Mouse (Mus musculus) skeletal muscle tissue, adult 2 months (tissue): Measurements from ENCODE around the gene Fbxw25.
"Not testable (repeated sequence)": the region's sequence is repeated elsewhere in the genome, so short reads cannot be mapped to it uniquely, and the experiment has no call there.

ENCODE experiments used
- DNase-seq: peaks from one replicate; pipeline ENCODE4 v3.0.0-alpha.2; 2012; ENCODE audit warnings: low read depth, low spot score

Gene Fbxw25

GRCm38 (mm10) chr9:109664552-109664951 is at the start of gene Fbxw25:
TSS of gene Fbxw25 (minus strand) at chr9:109664652.
- not testable (repeated sequence) for DNase-seq

- DNase-seq, result not testable (repeated sequence)
Measured at GRCm38 (mm10) chr9:109702600-109702999, 38.1 kb upstream of the Fbxw25 start, which contains the start of gene Fbxw18. TSS of gene Fbxw18 (minus strand) at chr9:109702700.

DNA sequence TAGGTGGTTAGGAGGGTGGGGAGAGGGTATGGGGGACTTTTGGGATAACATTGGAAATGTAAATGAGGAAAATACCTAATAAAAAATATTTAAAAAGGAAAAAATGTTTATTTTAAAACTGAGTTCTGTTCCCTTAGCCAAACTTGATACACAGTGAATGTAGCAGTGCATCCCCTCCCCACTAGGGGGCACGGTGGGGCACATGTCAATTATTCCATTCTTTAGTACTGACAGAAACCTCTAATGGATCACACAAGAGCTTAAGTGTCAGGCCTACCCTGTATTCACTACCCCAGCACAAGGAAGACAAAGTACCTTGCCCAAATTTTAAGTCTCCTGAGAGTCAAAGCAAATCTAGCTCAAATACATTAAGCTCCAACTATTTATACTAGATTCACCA is 20.8 kb upstream of the Fbxw25 start:
- no peak for DNase-seq

DNA sequence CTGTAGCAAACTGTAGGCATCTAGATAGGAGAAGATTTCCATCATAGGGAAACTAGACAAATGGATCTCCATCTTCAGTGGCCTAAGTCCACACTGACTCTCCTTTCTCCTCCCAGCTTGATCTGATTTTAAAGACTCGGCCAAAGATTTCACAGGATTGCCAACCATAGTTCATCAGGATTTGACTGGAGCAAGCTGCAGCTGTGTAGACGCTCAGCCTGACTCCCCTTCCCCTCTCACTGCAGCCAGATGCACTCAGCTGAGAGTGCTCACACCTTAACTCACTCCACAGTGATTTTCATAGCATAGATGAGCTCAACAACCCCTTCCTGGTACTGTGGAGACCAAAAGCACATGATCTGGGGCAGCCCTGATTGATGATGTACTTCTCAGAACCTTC is 38.5 kb downstream of the Fbxw25 start, which contains the start of gene Fbxw24:
Fbxw24 (minus strand) TSS at position 101 of the 400 bp plus-strand sequence.
- not testable (repeated sequence) for DNase-seq

DNA sequence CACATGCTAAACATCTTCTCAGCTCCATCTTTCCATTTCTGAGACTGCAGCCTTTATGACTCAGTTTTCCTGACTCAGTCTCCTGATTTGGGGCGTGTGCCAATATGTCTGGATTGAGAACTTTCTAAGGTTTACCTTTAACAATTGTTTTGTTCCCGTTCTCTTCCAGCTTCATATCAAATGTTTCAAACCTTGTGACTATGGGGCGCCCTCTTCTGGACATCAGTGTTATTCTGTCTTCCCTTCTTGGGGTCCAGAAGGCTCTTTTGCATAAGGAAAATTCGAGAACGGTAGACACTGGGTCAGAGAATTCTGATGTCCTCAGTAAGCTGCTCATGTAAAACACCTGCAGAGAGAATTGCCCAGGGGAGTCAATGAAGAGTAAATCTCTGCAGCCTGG is 57.6 kb downstream of the Fbxw25 start:
- not testable (repeated sequence) for DNase-seq

GRCm38 (mm10) chr9:109602128-109602527 is 62.3 kb downstream of the Fbxw25 start:
- DNase-seq, result not testable (repeated sequence)

DNA sequence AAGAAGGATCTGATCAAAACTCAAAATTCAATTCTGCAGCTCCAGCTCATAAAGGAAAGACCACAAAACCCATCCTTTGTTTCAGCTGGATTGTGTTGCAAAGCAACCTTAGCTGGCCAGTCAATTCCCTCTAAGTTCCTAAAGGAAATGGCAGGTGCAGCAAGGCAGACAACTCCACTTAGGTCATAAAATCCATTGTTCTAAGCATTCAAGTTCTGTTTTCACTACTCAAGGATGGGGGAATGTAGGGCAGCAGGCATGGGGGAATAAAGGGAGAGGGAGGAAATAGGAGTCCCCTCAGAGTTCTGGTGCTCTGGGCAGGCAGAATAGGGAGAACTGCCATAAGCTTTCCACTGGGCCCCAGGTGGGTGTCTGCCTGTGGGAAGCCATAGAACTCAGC is 67.2 kb downstream of the Fbxw25 start:
- DNase-seq, result no peak
